Mouse (Mus musculus) olfactory bulb, adult 2 months (tissue): ENCODE results near the gene Bdnf.

Source experiments
- CTCF ChIP-seq: fragments of 200-500 bp; IDR thresholded peaks from 2 replicates; pipeline ENCODE4 v1.5.1; 2012; ENCODE audit warnings: low read depth, mild to moderate bottlenecking, low read length, moderate library complexity; ENCODE audit not compliant: insufficient read depth
- POLR2A ChIP-seq: fragments of 200-500 bp; IDR thresholded peaks from 2 replicates; pipeline ENCODE4 v1.6.1; 2012; ENCODE audit warnings: mild to moderate bottlenecking, low read depth, low read length, moderate library complexity; ENCODE audit not compliant: insufficient read depth

DNA sequence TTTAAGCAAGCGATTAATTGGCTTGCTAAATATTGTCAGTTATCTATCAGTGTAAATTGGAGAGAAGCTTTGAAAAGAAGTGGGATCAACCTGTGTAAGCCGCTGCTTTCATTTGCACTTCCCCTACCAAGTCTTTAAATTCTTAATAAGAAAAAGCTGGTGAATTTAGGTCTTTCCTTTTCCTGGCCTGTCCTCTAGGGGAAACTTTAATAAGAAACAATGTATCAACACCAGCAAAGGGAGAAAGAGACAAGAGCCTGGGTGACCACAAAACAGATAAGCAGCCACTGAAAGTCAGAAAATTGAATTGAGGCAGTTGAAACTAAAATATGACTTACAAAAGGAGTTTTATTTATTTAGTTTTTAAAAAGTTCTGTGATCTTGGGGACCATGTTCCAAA, 4.9 kb downstream of the Bdnf start:
- TF ChIP-seq CTCF: no peak
- TF ChIP-seq POLR2A: no peak
